Mouse (Mus musculus) thymus, postnatal 14 days (tissue): ENCODE results near the gene Lnx2.

Experiments used
- DNase-seq: peaks from one replicate; pipeline ENCODE4 v3.0.0; 2021

The Lnx2 gene

DNA sequence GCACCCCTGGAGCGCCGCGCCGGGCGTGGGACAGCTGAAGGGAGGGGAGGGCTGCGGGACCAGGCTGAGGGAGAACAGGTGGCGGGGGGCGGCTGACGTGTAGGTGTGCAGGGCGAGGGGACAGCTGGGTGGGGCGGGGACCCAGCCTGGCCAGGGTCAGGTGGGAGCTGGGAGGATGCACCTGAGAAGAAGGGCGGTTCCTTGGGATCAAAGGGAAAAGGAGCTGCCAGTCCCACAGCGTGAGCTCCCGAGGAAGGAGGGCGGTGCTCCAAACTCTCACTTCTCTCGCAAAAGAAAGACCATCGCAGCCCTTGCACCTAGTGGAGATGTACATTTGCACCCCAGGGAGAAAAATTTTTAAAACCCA, 396 bp upstream of the Lnx2 start, which contains the start of gene Polr1d:
Polr1d (plus strand) TSS at position 252 of the 367 bp plus-strand sequence.
- DNase-seq: no peak

DNA sequence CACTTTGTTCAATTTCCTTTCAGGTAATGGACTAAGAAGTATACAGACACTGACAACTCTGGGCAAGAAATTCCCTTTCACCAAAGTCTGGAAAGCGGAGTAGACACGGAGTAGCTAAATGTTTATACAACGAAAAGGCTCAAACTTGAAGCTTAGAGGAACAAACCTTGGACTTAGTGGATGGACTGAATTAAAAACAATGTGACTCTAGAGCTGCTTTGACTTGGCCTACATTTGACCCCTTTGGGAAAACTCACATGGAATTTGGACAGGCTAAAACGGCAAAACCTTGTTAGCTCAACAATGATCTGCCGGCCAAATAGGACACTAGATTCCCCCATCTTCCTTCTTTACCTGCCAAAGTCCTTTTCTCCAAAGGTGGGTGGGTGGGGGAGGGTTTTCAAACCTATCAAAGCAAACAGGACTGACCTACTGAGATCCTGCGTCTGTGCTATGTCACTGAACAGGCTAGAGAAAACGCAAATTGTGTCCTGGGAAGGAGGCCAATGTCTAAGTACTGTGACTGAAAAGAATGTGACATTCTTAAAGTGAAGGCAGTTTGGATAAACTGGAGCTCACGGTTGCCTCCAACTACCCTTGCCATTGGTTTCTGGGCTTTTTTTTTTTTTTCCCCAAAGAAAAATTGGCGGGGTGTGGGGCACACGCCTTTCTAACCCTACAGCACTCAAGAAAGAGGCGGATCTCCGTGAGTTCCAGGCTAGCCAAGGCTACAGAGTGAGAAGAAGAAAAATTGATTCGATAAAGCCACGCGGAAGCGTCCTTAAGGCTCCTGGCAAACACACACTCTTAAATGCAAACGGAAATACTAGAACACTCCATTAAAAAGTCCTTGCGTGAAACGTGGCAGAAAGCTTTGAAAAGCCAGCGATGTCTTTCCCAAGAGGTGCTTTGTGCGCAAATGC, 1.0 kb downstream of the Lnx2 start:
- no peak for DNase-seq

DNA sequence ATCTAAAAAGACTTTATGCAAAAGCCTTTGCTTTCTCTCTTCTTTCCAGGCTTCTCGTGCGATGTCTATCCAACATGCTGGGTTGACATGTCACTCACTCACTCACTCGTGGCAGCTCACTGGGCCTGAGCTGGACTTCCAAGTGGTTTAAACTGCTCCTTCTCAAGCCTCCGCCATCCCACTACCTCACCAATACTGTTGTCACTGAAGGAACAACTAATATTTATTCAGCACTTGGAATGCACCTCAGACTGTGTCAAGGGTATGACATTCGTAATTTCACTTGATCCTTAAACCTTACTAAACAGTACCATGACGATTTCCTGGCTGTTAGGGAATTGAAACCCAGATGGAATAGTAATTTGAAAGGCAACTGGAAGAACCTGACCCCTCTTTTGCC, 2.6 kb downstream of the Lnx2 start:
- no peak for DNase-seq

DNA sequence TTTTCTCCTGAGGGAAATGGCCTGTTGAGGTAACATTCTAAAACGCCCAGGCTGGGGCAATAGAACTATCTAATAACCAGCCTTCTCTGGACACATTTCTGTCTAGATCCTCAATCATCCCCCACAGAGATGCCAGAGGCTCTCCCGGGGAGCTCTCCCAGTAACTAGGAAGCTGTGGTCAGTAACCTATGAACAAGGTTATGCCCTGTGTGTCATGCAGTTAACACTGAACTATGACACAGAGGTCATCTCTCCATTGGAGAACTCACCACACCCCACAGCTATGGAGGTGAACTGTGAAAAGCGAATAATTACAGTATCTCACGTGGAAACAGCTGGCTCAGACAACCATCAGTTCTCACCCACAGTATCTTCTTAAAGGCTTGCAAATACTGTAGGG, 4.5 kb downstream of the Lnx2 start:
- no peak for DNase-seq

DNA sequence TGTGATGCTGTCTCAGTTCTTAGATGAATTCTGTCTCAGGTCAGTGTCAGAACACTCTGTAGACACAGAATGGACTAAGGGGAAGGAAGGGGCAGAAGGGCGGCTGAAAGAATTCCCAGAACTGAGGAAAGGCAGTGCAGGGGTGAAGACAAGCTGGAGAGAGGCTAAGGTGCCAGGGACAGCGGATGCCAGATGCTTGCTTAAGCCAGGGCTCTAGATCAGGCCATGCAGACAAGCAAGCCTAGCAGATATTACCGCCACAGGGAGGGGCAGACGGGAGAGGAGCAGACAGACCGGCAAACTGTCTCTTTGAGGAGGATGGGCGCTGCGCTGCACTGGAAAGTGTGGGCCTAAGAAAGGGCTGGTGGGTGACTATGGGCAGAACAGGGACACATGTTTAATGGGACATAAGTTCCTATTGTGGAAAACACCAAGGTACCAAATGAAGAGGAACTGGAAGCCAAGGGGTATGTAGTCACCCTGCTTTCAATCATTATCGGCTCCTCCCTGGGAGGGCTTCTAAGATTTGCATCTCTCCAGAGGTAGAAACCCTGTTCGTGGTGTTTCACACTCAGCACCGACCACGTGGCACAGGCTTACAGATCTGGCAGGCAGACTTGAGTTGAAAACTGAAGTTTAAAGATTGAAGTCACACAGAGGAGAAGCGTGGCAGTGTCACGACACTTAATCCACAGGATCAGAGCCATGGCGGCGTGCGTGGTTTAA, 5.4 kb downstream of the Lnx2 start:
- DNase-seq: no peak

DNA sequence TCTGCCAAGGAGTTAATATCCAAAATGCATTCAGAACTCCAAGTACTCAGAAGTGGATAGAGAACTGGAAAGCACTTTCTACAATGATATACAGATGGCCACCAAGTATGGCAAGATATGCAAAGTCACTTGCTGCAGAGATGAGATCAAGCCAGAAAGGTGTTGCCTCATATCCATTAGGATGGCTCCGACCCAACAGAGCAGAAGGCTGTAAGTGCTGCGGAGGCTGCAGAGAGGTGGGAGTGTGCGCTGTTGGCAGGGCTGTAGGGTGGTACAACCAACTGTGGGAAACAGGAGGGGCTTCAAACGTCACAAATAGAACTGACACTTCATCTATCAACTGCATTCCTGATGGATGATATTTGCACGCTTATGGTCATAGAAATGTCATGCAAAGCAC, 7.5 kb downstream of the Lnx2 start:
- DNase-seq: no peak

DNA sequence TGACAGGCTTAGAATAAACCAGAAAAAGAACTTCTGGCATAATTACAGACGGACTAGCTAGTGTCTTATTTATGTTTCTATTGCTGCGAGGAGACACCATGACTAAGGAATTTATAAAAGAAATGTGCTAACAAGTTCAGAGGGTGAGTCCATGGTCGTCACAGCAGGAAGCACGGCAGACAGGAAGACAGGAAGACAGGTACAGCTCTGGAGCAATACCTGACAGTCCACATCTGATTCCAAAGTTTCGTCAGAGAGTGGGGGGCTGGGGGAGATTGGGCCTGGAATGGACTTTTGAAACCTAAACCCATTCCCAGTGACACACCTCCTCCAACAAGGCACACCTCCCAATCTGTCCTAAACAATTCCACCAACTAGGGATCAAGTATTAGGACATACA, 9.4 kb downstream of the Lnx2 start:
- no peak for DNase-seq

DNA sequence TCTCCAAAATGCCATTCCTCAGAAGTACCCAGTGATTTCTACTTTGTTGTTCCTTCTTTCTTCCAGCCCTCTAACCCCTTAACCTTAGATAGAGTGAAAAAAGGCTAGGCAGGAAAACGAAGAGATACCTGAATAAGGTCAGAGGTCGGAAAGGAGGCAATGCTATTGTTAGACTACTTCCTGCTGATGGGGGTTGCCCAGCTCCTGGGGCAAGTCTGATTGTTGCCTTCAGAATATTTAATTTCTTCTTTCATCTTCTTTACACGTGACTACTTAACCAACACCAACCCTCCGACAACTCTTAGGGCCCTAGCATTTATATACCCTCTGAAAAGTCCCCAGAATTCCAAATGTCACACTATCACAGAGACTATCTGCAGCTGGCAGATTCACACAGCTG, 10.3 kb downstream of the Lnx2 start:
- DNase-seq: no peak

DNA sequence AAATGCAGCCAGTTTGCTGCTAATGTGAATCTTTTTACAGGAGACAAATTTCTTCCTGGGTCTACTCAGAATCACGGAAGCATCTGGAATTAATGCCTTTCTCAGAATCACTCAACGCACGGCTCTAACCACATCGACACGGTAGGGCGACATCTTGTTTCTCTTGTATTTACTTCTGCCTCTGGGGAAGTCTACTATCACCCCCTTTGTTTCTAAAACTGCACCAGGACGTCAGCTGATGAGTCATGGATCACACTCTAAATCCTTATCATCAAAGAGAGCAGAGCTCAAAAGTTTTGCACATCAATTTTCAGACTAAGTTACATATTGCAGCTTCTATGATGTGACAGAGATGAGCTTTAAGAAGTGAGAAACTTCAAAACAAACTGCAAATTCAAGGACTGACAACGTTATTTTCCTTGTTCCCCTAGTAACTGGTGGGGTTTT, 13.1 kb downstream of the Lnx2 start:
- peak; percentile 21 for DNase-seq

DNA sequence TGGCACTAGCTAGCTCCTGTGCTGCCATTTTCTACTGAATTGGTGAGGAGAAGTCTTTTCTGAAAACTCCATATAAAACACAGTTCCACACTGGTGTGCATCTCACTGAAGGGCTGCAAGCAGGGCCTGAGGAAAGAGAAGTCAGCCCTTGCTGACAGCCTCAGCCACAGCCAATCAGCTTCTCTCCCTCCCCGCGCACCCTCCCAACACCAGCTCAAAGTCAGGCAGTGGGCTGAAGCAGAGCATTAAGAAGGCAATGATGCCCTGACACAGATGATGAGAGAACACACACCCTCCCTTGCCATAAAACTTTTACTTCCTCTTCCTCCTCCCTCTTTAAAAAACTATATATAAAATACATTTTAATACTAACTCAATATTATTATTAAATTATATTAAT, 16.4 kb downstream of the Lnx2 start:
- peak; percentile 58 for DNase-seq

DNA sequence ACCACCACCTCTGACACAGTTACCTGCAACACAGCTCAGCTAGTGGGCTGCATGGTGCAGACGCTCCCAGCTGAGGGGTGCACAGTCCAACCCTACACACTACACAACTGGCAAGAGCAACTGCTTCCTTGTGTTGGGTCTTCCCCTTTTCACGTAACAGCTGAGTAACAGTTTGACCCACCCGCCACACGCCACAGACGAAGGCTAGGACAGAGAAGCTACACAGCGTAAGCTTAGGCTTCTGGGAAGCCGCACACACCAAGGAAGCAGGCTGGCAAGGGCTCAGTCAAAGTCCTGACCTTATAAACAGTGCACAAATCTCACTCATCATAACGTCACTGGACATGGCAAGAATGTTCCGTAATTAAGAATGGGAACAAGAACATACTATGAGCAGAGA, 17.1 kb downstream of the Lnx2 start:
- no peak for DNase-seq

DNA sequence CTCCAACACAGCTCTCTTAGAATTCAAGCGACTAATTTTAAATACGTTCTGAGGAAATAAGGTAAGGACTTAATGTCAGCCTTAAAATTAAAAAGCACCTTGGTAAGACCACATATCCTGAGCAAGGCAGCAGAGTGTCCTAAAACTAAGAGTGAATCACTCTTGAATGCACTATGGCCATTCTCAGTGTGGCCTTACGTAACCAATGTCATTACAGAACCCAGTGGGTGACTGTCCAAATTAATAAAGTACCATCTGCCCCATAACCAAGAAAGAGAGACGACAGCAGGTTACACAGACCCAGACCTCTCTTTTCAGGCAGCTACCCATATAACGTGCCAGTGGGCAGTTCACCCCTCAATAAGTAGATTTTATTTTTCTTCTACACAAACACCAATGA, 17.7 kb downstream of the Lnx2 start:
- no peak for DNase-seq

DNA sequence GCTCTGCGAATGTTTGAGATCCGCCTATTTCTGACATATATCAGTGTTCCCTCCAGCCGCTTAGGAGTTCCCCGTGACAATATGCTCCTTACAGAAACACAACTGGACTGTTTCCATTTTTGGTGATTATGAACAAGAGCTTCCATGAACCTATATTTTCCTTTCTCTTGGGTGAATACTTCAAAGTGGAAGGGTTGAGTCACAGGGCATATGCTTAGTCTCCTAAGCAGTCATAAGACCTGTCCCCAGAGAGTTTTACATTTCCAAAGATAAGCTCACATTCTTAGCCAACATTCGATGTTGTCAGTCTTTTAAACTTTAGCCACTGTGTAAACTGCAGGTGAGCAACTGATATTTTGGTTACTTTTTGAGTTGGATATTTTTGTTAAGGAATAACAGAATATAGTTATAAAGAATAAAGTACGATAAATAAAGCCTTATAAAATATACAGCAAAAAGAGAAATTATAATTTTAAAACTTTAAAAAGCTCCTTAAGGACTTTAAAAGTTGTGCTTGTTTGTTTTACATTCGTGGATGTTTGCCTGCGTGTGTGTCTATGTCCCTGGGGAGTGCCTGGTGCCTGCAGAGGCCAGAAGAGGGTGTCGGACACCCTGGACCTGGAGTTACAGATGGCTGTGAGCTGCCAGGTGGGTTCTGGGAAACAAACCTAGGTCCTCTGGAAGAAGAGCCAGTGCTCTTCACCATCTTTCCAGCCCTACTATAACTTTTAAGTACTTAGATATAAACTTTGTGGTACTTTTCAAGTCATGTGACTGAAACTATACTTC, 18.6 kb downstream of the Lnx2 start:
- DNase-seq: no peak

DNA sequence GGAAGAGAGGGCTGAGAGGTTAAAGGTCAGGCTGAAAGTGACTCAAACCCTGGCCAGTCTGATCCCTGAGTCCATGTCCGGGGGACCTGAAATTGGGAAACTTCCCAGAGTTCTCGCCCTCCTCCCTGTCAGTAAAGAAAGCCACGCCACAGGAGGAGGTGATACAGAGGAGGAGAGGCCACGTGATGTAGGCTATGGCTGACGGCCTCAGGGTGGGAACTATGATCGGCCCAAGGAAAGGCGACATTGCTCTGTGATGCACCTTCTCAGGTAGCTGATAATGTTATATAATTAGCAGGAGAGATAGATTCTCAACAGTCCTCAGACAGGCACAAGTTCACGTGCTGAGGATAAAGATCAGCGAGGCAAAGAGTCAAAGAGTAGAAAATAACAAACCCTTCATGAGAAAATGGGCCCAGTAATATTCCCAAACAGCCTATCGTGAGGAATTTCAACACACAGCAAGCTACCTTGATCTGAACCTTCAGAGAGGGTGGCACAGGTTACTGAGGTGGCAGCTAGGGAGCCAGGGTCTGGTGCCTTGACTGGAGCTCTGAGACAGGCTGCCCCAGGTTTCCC, 19.6 kb downstream of the Lnx2 start:
- no peak for DNase-seq

DNA sequence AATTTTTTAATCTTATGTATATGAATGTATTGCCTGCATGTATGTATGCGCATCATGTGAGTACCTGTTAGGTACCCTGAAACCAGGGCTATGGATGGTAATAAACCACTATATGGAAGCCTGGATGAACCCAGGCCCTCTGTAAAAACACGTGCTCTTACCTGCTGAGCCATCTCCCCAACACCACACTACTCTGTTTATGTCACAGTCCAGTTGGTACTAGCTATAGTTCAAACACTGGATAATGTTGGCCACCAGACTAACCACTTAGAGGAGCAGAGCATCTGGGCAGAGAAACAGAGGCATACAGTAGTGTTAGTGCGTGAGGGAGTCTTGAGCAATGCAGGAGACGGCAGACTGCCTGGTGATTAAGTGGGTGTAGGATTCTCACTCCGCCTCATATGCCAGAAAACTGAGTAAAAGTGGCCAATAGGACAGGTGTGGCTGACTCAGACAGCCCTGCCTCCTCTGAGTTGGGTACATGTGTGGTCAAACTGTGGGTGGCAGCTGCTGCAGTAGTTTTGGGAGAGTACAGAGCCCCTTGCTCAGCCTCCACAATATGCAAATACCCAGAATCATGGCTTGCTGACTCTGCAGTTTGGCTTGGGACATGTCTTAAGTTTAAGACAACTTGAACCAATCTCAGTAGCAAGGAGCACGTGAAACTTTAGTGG, 20.7 kb downstream of the Lnx2 start:
- DNase-seq: no peak

DNA sequence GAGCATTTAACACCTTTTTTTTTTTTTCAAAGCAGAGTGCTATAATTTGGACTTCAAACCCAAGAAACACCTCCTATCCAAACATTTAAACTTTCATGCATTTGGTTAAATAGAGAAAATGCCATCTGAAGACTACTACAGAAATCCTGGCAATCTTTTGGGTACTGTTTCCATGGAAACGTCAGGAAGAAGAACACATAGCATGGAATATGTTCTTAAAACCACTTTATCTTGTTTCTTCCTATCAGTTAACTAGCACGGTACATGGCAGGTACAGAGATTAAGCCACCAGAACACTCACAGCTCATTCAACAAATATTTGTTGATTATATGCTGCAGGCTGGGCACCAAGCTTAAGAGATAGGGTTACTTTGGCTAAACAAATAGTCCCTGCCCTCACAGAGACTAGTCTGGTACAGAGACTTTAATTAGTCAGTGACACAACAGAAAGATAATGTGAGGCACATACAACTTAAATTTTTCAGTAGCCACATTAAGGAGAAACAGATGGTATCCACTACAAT, 21.6 kb downstream of the Lnx2 start:
- DNase-seq: no peak

DNA sequence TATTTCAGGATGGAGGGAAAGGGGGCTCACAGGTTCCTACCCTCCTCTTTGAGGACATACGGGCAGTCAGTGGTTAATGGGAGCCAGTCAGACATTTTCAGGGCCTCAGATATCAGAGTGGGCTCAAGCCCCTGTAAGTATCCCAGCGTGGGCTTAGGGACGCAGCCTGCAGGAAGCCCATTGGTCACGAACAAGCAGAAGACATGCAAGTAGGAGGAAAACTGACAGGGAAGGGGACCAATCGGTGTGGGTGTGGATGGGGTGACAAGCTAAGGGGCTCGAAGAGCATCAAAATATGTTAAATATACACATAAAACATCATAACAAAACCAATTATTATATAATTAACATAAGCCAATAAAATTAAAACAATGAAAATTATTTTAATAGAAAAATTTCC, 22.1 kb downstream of the Lnx2 start:
- DNase-seq: no peak

DNA sequence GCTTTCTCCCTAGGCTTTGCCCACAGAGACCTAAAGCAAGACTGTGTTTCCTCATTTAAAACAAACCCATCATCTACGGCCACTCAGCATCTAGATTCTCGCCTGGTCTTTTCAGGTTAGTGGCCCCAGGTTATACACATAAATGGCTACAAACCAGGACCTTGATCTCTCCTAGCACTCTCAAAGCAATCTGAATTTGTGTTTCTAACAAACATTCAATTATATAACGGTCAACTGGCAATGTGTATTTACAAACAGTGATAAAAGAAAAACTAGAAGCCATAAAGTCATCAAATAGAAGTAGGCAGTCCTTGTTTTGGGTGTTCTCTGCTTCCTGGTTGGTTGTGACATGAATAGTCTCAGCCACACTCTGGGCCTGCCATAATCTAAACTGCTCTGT, 22.9 kb downstream of the Lnx2 start:
- no peak for DNase-seq

DNA sequence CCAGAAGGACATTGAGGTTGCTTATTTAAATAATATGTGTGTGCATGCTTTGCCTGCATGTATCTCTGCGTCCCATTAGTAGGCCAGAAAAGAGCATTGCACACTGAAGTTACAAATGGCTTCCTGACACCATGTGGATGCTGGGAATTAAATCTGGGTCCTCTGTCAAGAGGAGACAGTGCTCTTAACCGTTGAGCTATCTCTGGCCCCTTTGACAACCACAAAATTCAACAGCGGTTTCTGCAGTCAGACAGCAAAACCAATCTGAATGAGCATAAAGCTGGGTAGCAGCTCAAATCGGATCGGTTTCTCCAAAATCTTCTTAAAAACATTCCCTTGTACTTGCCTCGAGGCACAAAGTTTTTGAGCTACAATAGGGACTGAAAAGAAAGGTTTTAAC, 23.3 kb downstream of the Lnx2 start:
- DNase-seq: no peak

DNA sequence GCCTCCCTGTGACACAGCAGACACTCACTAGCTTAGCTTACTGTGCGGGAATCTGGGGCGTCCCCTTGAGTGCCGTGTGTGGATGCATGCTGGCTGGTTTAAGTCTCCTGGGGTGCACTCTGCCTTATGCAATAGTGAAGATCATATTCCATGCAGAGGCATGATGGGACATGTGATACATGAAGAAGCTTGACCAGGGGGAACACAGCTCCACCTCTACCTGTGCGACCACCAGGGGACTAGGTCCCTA, 24.2 kb downstream of the Lnx2 start:
- DNase-seq: no peak

DNA sequence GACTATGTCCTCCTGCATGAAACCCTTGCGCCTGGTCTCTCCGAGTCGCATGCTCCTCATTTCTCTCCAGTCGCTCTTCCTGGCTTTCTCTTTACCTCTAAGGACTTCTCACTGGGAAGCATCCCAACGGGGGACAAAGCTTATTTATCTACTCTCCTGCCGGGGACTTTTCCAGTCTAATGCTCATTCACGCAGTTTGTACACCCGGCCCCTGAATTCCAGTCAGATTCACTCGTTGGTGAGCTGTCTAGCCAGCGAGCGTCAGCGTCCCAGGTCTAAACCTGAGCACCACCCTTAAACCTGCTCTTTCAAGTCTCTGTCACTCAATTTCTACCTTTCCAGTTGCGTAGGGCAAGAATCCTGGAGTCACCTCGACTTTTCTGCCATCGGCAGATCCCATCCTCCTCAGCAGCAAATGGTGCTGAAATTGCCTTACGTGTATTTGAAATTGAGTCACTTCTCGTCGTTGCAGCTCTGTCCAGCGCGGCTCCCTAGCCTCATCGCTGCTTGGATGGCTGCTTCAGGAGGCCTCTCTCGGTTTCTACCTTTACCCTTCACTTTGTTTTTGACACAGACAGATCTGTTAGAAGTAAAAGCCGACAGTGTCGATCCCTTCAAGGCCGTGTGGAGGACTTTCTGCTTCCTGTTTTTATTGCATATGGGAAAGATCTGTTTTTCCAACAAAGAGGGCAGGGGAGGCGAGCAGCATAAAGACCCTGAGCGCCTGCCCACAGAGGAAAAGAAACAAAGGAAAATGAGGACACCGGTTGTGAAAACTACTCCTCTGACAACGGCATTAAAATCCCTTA, 24.7 kb downstream of the Lnx2 start:
- no peak for DNase-seq
